Mouse (Mus musculus) adrenal gland, adult 2 months (tissue): ENCODE measurements around the gene Gm8926. TPM values are rescaled to one million over a fixed set of nuclear protein-coding genes. Genes with fewer than 3 reads are reported as not detected.
"Not testable (repeated sequence)": the region's sequence is repeated elsewhere in the genome, so short reads cannot be mapped to it uniquely, and the experiment has no call there.

Source experiments
- DNase-seq: peaks from one replicate; pipeline ENCODE4 v3.0.0; 2021
- long read RNA-seq: library from polyadenylated mRNA; stranded (forward); transcript quantifications from one replicate; pipeline ENCODE4 v2.0.0, GENCODE M21; 2021
- polyA plus RNA-seq: library from polyadenylated mRNA; depleted of rRNA; stranded (reverse); fragments of >200 nt; gene quantifications from 2 replicates; pipeline ENCODE4 v1.2.3, GENCODE M21; 2012; rRNA removed
- total RNA-seq, 2 experiments: library from RNA; stranded (reverse); gene quantifications; 2 replicates each; pipeline ENCODE4 v1.2.3; 2021

Gm8926 gene
- total RNA-seq (not detected), polyA plus RNA-seq (not detected in 2 replicates)
- long read RNA-seq: 0 reads

DNA sequence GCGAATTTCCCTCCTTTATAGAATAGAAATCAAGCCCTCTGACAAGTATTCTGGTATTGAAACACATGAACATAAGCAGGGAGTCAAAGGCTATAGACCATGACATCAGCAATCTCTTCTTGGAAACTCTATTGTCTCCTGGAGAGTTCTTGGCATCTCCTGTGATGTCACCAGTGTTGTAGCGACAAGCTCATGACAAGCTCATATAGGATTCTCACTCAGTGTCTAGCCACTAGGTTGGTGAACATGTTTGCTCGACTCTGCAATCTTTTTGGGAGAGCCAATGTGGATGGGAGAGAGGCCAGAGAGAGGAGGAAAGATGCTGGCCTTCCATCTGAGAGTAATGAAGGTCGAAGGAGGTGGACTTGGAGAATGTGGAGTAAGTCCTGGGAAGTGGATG is at the start of gene Gm8926:
Gene Gm8926 (plus strand): TSS at position 301 of the 400 bp plus-strand sequence.
- not testable (repeated sequence) for DNase-seq

Other genes starting within 250 kb of the Gm8926 start
- gene Gm6460, start 175.6 kb upstream of the Gm8926 start, total RNA-seq: not detected
- gene Gm6460, start 175.6 kb upstream of the Gm8926 start, polyA plus RNA-seq: not detected in 2 replicates
- gene Gm8922, start 88.6 kb upstream of the Gm8926 start, total RNA-seq: not detected
- gene Gm8922, start 88.6 kb upstream of the Gm8926 start, polyA plus RNA-seq: not detected in 2 replicates
- not detected for gene Gm6465, start 75.0 kb downstream of the Gm8926 start, total RNA-seq
- not detected in 2 replicates for gene Gm6465, start 75.0 kb downstream of the Gm8926 start, polyA plus RNA-seq
- not detected for gene 4933402N22Rik, start 147.5 kb downstream of the Gm8926 start, total RNA-seq
- gene 4933402N22Rik, start 147.5 kb downstream of the Gm8926 start, polyA plus RNA-seq: not detected in 2 replicates